Mouse (Mus musculus) erythroblast, embryonic 14.5 days (primary cell): ENCODE results near the gene Inpp4b. TPM values are rescaled to one million over a fixed set of nuclear protein-coding genes. Genes with fewer than 3 reads are reported as not detected.

ENCODE experiments used
- H3K27me3 ChIP-seq: 2 replicates; pipeline ENCODE4 v1.6.1; 2012; ENCODE audit warnings: inconsistent platforms; ENCODE audit not compliant: control insufficient read depth
- H3K36me3 ChIP-seq: 2 replicates; pipeline ENCODE4 v1.6.1; 2012; ENCODE audit warnings: mild to moderate bottlenecking, inconsistent platforms; ENCODE audit not compliant: control insufficient read depth
- H3K4me1 ChIP-seq: 2 replicates; pipeline ENCODE4 v1.6.1; 2012; ENCODE audit warnings: inconsistent platforms; ENCODE audit not compliant: control insufficient read depth
- H3K4me3 ChIP-seq: replicated peaks from 2 replicates; pipeline ENCODE3; 2012; ENCODE audit warnings: moderate library complexity, mild to moderate bottlenecking, inconsistent platforms
- H3K9me3 ChIP-seq: 2 replicates; pipeline ENCODE4 v1.6.1; 2012; ENCODE audit warnings: low read length, inconsistent platforms, mixed read lengths; ENCODE audit not compliant: control insufficient read depth
- GATA1 ChIP-seq: IDR thresholded peaks from 2 replicates; pipeline ENCODE4 v1.6.1; 2012; ENCODE audit warnings: low read length, inconsistent platforms, mixed read lengths
- TAL1 ChIP-seq: IDR thresholded peaks from 3 replicates; pipeline ENCODE4 v1.6.1; 2012; ENCODE audit warnings: low read length, inconsistent platforms, mixed read lengths
- polyA plus RNA-seq: library from polyadenylated mRNA; stranded (reverse); fragments of >175 nt; gene quantifications from 2 replicates; pipeline ENCODE4 v1.2.3, GENCODE M21; 2012

Inpp4b gene
- polyA plus RNA-seq, 1 experiment: not detected

DNA sequence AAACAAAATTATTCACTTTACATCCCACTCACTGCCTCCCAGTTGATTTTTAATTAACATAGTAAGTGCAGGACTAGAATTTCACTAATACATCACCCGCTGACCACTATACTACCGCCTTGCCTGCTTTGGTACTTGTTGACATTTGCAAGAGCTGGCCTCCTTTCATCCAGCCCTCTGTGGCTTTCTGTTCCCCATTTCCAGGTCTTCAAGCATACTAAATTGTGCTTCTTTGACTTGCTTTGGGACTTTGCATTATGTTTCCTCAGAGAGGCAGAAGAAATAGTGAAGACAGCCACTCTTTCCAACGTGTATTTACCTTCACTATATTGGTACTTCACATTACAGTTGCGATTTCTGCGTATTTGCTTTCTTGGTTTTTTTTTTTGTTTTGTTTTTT lies 244.4 kb downstream of the Inpp4b start:
- no peak overlapping the region for H3K4me3 ChIP-seq
- no peaks in the 10 kb centered on the region for H3K27me3 ChIP-seq
- no peaks in the 10 kb centered on the region for H3K36me3 ChIP-seq
- TF ChIP-seq TAL1: no peak
- TF ChIP-seq GATA1: no peak
- no peaks in the 10 kb centered on the region for H3K4me1 ChIP-seq
- H3K9me3 ChIP-seq: no peaks in the 10 kb centered on the region

GRCm38 (mm10) chr8:81594134-81594714 lies 251.9 kb downstream of the Inpp4b start:
- no peaks in the 10 kb centered on the region for H3K9me3 ChIP-seq
- no peaks in the 10 kb centered on the region for H3K4me1 ChIP-seq
- no peaks in the 10 kb centered on the region for H3K27me3 ChIP-seq
- TF ChIP-seq GATA1: no peak
- no peak for TF ChIP-seq TAL1
- no peaks in the 10 kb centered on the region for H3K36me3 ChIP-seq
- H3K4me3 ChIP-seq: no peak overlapping the region

GRCm38 (mm10) chr8:81599209-81599608 lies 256.9 kb downstream of the Inpp4b start:
- TF ChIP-seq GATA1: no peak
- no peaks in the 10 kb centered on the region for H3K4me1 ChIP-seq
- H3K36me3 ChIP-seq: no peaks in the 10 kb centered on the region
- H3K9me3 ChIP-seq: no peaks in the 10 kb centered on the region
- no peak overlapping the region for H3K4me3 ChIP-seq
- H3K27me3 ChIP-seq: no peaks in the 10 kb centered on the region

DNA sequence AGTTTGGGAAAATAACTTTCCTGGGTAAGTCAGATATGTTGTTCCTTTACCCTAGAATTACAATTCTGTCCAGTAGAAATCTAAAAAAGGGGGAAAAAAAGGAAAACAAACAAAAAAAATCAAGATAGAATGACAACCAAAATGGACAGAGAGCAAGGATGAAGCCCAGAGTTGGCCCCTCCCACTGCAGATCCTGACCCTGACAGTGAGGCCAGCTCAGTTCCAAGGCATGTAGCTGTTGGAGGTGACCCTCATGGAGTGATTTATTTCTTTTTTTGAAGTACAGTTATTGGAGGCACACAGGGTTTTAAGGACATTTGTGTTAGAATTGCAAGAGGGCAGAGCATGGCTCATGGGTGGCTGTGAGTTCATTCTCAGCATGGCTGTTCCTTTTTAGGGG lies 258.8 kb downstream of the Inpp4b start:
- H3K4me3 ChIP-seq: no peak overlapping the region
- TF ChIP-seq TAL1: no peak
- TF ChIP-seq GATA1: no peak
- H3K4me1 ChIP-seq: no peaks in the 10 kb centered on the region
- no peaks in the 10 kb centered on the region for H3K9me3 ChIP-seq
- no peaks in the 10 kb centered on the region for H3K27me3 ChIP-seq
- H3K36me3 ChIP-seq: no peaks in the 10 kb centered on the region

DNA sequence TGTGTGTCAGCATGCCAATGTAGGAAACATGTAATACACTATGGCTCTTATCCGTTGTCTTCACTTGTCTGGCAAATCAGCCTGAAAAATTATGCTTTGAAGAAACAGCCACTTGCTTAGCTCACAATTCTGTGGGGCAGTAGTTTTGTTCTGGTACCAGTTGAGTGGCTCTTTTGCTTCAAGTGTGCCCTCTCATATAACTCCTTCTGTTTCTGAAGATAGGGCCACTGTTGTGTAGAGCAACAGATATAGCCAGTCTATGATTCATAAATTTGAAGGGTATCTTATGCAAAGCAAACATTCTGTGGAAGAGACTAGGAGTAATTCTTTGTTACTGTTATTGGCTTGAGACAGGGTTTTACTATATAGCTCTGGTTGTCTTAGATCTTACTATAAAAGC lies 265.7 kb downstream of the Inpp4b start:
- Histone ChIP-seq H3K4me3 (no peak overlapping the region), H3K4me1 (no peaks in the 10 kb centered on the region), H3K27me3 (no peaks in the 10 kb centered on the region), H3K36me3 (no peaks in the 10 kb centered on the region), H3K9me3 (no peaks in the 10 kb centered on the region)
- TF ChIP-seq GATA1 (no peak), TAL1 (no peak)

GRCm38 (mm10) chr8:81609064-81609463 lies 266.7 kb downstream of the Inpp4b start:
- Histone ChIP-seq H3K27me3 (no peaks in the 10 kb centered on the region), H3K36me3 (no peaks in the 10 kb centered on the region), H3K4me1 (no peaks in the 10 kb centered on the region), H3K9me3 (no peaks in the 10 kb centered on the region), H3K4me3 (no peak overlapping the region)
- TF ChIP-seq TAL1: no peak
- TF ChIP-seq GATA1: no peak

DNA sequence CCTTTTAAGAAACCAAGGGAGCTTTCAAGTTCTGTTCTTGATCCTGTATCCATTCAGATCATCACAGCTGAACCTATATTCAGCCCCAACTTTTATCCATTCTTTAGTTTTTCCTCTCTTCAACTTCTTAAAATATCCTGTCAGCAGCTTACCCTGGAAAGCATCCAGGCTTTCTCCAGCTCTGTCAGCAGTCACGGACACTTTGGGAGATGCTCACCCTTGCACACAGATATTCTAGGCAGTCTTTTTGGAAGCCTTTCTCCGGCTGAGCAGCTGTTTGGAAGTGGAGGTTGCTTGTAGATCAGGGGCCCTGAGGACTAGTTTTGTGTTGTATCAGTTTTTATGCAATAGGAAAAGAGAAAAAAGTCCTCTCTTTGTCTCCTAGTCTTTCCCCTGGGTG lies 270.3 kb downstream of the Inpp4b start:
- no peaks in the 10 kb centered on the region for H3K9me3 ChIP-seq
- no peaks in the 10 kb centered on the region for H3K36me3 ChIP-seq
- no peak for TF ChIP-seq TAL1
- TF ChIP-seq GATA1: no peak
- H3K4me3 ChIP-seq: no peak overlapping the region
- no peaks in the 10 kb centered on the region for H3K27me3 ChIP-seq
- H3K4me1 ChIP-seq: no peaks in the 10 kb centered on the region

- H3K36me3 ChIP-seq: no peaks in the 10 kb centered on the region
- H3K9me3 ChIP-seq: no peaks in the 10 kb centered on the region
- no peak for TF ChIP-seq TAL1
- no peak for TF ChIP-seq GATA1
- no peak overlapping the region for H3K4me3 ChIP-seq
- H3K4me1 ChIP-seq: no peaks in the 10 kb centered on the region
- no peaks in the 10 kb centered on the region for H3K27me3 ChIP-seq
Measured at GRCm38 (mm10) chr8:81614135-81614534, 271.8 kb downstream of the Inpp4b start.

- no peaks in the 10 kb centered on the region for H3K36me3 ChIP-seq
- H3K4me1 ChIP-seq: no peaks in the 10 kb centered on the region
- TF ChIP-seq TAL1: no peak
- TF ChIP-seq GATA1: no peak
- H3K27me3 ChIP-seq: no peaks in the 10 kb centered on the region
- H3K9me3 ChIP-seq: no peaks in the 10 kb centered on the region
- H3K4me3 ChIP-seq: no peak overlapping the region
Measured at GRCm38 (mm10) chr8:81614605-81615004, 272.2 kb downstream of the Inpp4b start.

DNA sequence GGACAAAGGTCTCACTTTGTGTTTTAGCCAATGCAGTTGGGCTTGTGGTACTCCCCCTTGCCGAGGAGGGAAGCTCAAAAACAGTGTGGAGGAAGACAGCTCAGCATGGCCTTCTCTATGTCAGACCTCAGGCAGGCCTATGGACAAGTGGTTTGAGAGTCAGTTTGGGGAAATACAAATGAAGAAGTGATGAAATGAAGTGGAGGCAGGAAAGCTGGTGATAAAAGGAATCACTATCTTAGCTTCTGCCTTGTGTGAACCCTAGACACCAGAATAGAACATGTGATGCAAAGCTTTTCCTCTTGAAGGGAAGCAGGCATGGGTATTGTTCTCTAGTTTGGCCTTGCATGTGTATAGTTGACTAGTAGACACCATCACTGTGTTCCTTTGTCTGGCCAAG lies 273.2 kb downstream of the Inpp4b start:
- no peaks in the 10 kb centered on the region for H3K36me3 ChIP-seq
- no peaks in the 10 kb centered on the region for H3K27me3 ChIP-seq
- TF ChIP-seq TAL1: no peak
- no peak for TF ChIP-seq GATA1

More for the DNA sequence above, 273.2 kb downstream of the Inpp4b start:
- Histone ChIP-seq H3K4me3 (no peak overlapping the region), H3K9me3 (no peaks in the 10 kb centered on the region), H3K4me1 (no peaks in the 10 kb centered on the region)
